Mouse (Mus musculus) liver, embryonic 13.5 days (tissue): ENCODE data around the gene Atxn10. TPM values are rescaled to one million over a fixed set of nuclear protein-coding genes. Genes with fewer than 3 reads are reported as not detected.

Source experiments
- ATAC-seq: fragments of 200-750 bp; cut with Nextera tagmentation; 2 replicates; pipeline ENCODE4 v1.8.0; 2017; ENCODE audit warnings: low read depth, mild to moderate bottlenecking, moderate number of reproducible peaks, moderate library complexity
- DNase-seq: peaks from one replicate; pipeline ENCODE4 v3.0.0; 2022
- H3K27ac ChIP-seq: fragments of 300-500 bp; sonication (generic); 2 replicates; pipeline ENCODE4 v1.5.1; 2015; ENCODE audit warnings: moderate library complexity, mild to moderate bottlenecking, inconsistent platforms
- H3K27me3 ChIP-seq: fragments of 300-500 bp; sonication (generic); 2 replicates; pipeline ENCODE4 v1.6.1; 2015; ENCODE audit warnings: mild to moderate bottlenecking, inconsistent platforms
- H3K36me3 ChIP-seq: fragments of 300-500 bp; sonication (generic); 2 replicates; pipeline ENCODE4 v1.6.1; 2015; ENCODE audit warnings: mild to moderate bottlenecking, inconsistent platforms
- H3K4me1 ChIP-seq: fragments of 300-500 bp; sonication (generic); replicated peaks from 2 replicates; pipeline ENCODE4 v1.6.1; 2015; ENCODE audit warnings: inconsistent platforms
- H3K4me2 ChIP-seq: fragments of 300-500 bp; sonication (generic); 2 replicates; pipeline ENCODE4 v1.6.1; 2015; ENCODE audit warnings: inconsistent platforms, mild to moderate bottlenecking, moderate library complexity
- H3K4me3 ChIP-seq: fragments of 300-500 bp; sonication (generic); replicated peaks from 2 replicates; pipeline ENCODE4 v1.5.1; 2015; ENCODE audit warnings: mild to moderate bottlenecking, inconsistent platforms
- H3K9ac ChIP-seq: fragments of 300-500 bp; sonication (generic); 2 replicates; pipeline ENCODE4 v1.6.1; 2015; ENCODE audit warnings: mild to moderate bottlenecking, inconsistent platforms
- H3K9me3 ChIP-seq: fragments of 300-500 bp; sonication (generic); replicated peaks from 2 replicates; pipeline ENCODE4 v1.6.1; 2016; ENCODE audit warnings: inconsistent platforms
- WGBS: fragments of 180-500 bp; shearing (Covaris S2); methylation state at CpG from one replicate; pipeline ENCODE4 v1.1.7; 2015; ENCODE audit not compliant: insufficient replicate concordance; 5-methylcytosine and 5-hydroxymethylcytosine counted together
- polyA plus RNA-seq: library from polyadenylated mRNA; unstranded; fragments of >200 nt; fragmentation: Nextera tagmentation; extraction: Ambion mirVana; gene quantifications from 2 replicates; pipeline ENCODE4 v1.2.1, GENCODE M21; 2015

Gene Atxn10
- polyA plus RNA-seq, 1 experiment from 2014 or later, result 92.8 TPM

GRCm38 (mm10) chr15:85405567-85405966 is 69.5 kb downstream of the Atxn10 start:
- Histone ChIP-seq H3K4me3 (no peak overlapping the region), H3K36me3 (peaks cover 8% of the 10 kb centered on the region; the same call in 1 of the 2 replicates), H3K9ac (no peak overlapping the region), H3K27me3 (no peaks in the 10 kb centered on the region), H3K4me1 (no peaks in the 10 kb centered on the region), H3K4me2 (no peak overlapping the region), H3K27ac (no peak overlapping the region), H3K9me3 (no peaks in the 10 kb centered on the region)
- ATAC-seq (no peak), DNase-seq (no peak)
- WGBS, result 74% methylated on average over 3 of the region's 3 CpGs

- H3K36me3 ChIP-seq, result 0 out of 2 replicates have a peak, but pooled peaks cover 5% of the 10 kb centered on the region
- no peak overlapping the region for H3K27ac ChIP-seq
- ATAC-seq, result no peak
- H3K4me1 ChIP-seq, result no peaks in the 10 kb centered on the region
- no peaks in the 10 kb centered on the region for H3K9me3 ChIP-seq
- no peaks in the 10 kb centered on the region for H3K27me3 ChIP-seq
- 47% methylated on average over 1 of the region's 1 CpGs for WGBS
- no peak overlapping the region for H3K4me3 ChIP-seq
- DNase-seq, result no peak
- H3K9ac ChIP-seq, result no peak overlapping the region
- no peak overlapping the region for H3K4me2 ChIP-seq
These were observed 70.8 kb downstream of the Atxn10 start for GRCm38 (mm10) chr15:85406846-85407245.

GRCm38 (mm10) chr15:85407342-85407741 is 71.3 kb downstream of the Atxn10 start:
- Histone ChIP-seq H3K4me2 (no peak overlapping the region), H3K9me3 (no peaks in the 10 kb centered on the region), H3K4me1 (no peaks in the 10 kb centered on the region), H3K27me3 (no peaks in the 10 kb centered on the region), H3K9ac (no peak overlapping the region), H3K36me3 (0 out of 2 replicates have a peak, but pooled peaks cover 3% of the 10 kb centered on the region), H3K4me3 (no peak overlapping the region), H3K27ac (no peak overlapping the region)
- WGBS, result 64% methylated on average over 3 of the region's 3 CpGs
- ATAC-seq (no peak), DNase-seq (no peak)

GRCm38 (mm10) chr15:85408790-85409189 is 72.7 kb downstream of the Atxn10 start:
- ATAC-seq (no peak), DNase-seq (no peak)
- Histone ChIP-seq H3K4me1 (peaks cover 2% of the 10 kb centered on the region; the same call in 1 of the 2 replicates), H3K27me3 (no peaks in the 10 kb centered on the region), H3K36me3 (0 out of 2 replicates have a peak, but pooled peaks cover under 1% of the 10 kb centered on the region), H3K4me3 (no peak overlapping the region), H3K27ac (no peak overlapping the region), H3K4me2 (no peak overlapping the region), H3K9me3 (no peaks in the 10 kb centered on the region), H3K9ac (no peak overlapping the region)
- 81% methylated on average over 5 of the region's 5 CpGs for whole genome bisulfite sequencing

- H3K4me3 ChIP-seq, result no peak overlapping the region
- H3K9ac ChIP-seq, result no peak overlapping the region
- no peak for ATAC-seq
- WGBS, result 72% methylated on average over 8 of the region's 8 CpGs
- H3K27me3 ChIP-seq, result no peaks in the 10 kb centered on the region
- H3K4me1 ChIP-seq, result peaks cover 7% of the 10 kb centered on the region
- H3K9me3 ChIP-seq, result no peaks in the 10 kb centered on the region
- no peak overlapping the region for H3K4me2 ChIP-seq
- DNase-seq, result no peak
- H3K27ac ChIP-seq, result no peak overlapping the region
- no peaks in the 10 kb centered on the region for H3K36me3 ChIP-seq
These were observed 73.3 kb downstream of the Atxn10 start for GRCm38 (mm10) chr15:85409245-85409783.

- DNase-seq, result no peak
- H3K4me2 ChIP-seq, result no peak overlapping the region
- H3K4me3 ChIP-seq, result no peak overlapping the region
- no peak overlapping the region for H3K9ac ChIP-seq
- H3K9me3 ChIP-seq, result no peaks in the 10 kb centered on the region
- no peaks in the 10 kb centered on the region for H3K27me3 ChIP-seq
- whole genome bisulfite sequencing, result 73% methylated on average over 6 of the region's 6 CpGs
- H3K27ac ChIP-seq, result no peak overlapping the region
- no peaks in the 10 kb centered on the region for H3K36me3 ChIP-seq
- no peak for ATAC-seq
- H3K4me1 ChIP-seq, result peaks cover 13% of the 10 kb centered on the region
These were observed 73.8 kb downstream of the Atxn10 start for GRCm38 (mm10) chr15:85409836-85410235.

GRCm38 (mm10) chr15:85414620-85415019 is 78.6 kb downstream of the Atxn10 start:
- Histone ChIP-seq H3K4me2 (no peak overlapping the region), H3K9ac (no peak overlapping the region), H3K4me1 (peaks cover 18% of the 10 kb centered on the region), H3K4me3 (no peak overlapping the region), H3K27ac (no peak overlapping the region), H3K9me3 (no peaks in the 10 kb centered on the region), H3K36me3 (0 out of 2 replicates have a peak, but pooled peaks cover 3% of the 10 kb centered on the region), H3K27me3 (no peaks in the 10 kb centered on the region)
- ATAC-seq (no peak), DNase-seq (no peak)
- 46% methylated on average over 2 of the region's 2 CpGs for WGBS

GRCm38 (mm10) chr15:85420686-85421085 is 84.6 kb downstream of the Atxn10 start:
- H3K9me3 ChIP-seq, result no peaks in the 10 kb centered on the region
- no peak for DNase-seq
- no peak overlapping the region for H3K4me3 ChIP-seq
- no peak overlapping the region for H3K27ac ChIP-seq
- 61% methylated on average over 2 of the region's 2 CpGs for WGBS
- no peaks in the 10 kb centered on the region for H3K27me3 ChIP-seq
- H3K4me1 ChIP-seq, result no peaks in the 10 kb centered on the region
- ATAC-seq, result no peak
- no peak overlapping the region for H3K9ac ChIP-seq
- 0 out of 2 replicates have a peak, but pooled peaks cover 3% of the 10 kb centered on the region for H3K36me3 ChIP-seq
- no peak overlapping the region for H3K4me2 ChIP-seq

- Histone ChIP-seq H3K4me2 (no peak overlapping the region), H3K4me1 (no peaks in the 10 kb centered on the region), H3K4me3 (no peak overlapping the region), H3K36me3 (no peaks in the 10 kb centered on the region), H3K27ac (no peak overlapping the region), H3K27me3 (no peaks in the 10 kb centered on the region), H3K9me3 (no peaks in the 10 kb centered on the region), H3K9ac (no peak overlapping the region)
- ATAC-seq (no peak), DNase-seq (no peak)
- 69% methylated on average over 3 of the region's 3 CpGs for WGBS
These were observed 88.2 kb downstream of the Atxn10 start for GRCm38 (mm10) chr15:85424197-85424596.

- no peak overlapping the region for H3K9ac ChIP-seq
- 80% methylated on average over 6 of the region's 6 CpGs for WGBS
These were observed 92.1 kb downstream of the Atxn10 start for GRCm38 (mm10) chr15:85428140-85428539.

GRCm38 (mm10) chr15:85442568-85442967 is 106.5 kb downstream of the Atxn10 start:
- H3K9me3 ChIP-seq, result no peaks in the 10 kb centered on the region
- H3K9ac ChIP-seq, result no peak overlapping the region
- 68% methylated on average over 3 of the region's 3 CpGs for WGBS
- no peaks in the 10 kb centered on the region for H3K27me3 ChIP-seq
- no peak overlapping the region for H3K4me3 ChIP-seq
- peaks cover 15% of the 10 kb centered on the region for H3K36me3 ChIP-seq
- H3K4me2 ChIP-seq, result no peak overlapping the region
- DNase-seq, result no peak
- no peak overlapping the region for H3K27ac ChIP-seq
- ATAC-seq, result no peak
- no peaks in the 10 kb centered on the region for H3K4me1 ChIP-seq

More at GRCm38 (mm10) chr15:85428140-85428539, 92.1 kb downstream of the Atxn10 start:
- Histone ChIP-seq H3K4me2 (no peak overlapping the region), H3K4me3 (no peak overlapping the region), H3K36me3 (no peaks in the 10 kb centered on the region), H3K4me1 (no peaks in the 10 kb centered on the region), H3K27me3 (no peaks in the 10 kb centered on the region), H3K27ac (no peak overlapping the region), H3K9me3 (no peaks in the 10 kb centered on the region)
- DNase-seq, result no peak
- no peak for ATAC-seq

GRCm38 (mm10) chr15:85446652-85447051 is 110.6 kb downstream of the Atxn10 start:
- H3K27ac ChIP-seq, result no peak overlapping the region
- H3K4me1 ChIP-seq, result no peaks in the 10 kb centered on the region
- no peaks in the 10 kb centered on the region for H3K9me3 ChIP-seq
- no peaks in the 10 kb centered on the region for H3K27me3 ChIP-seq
- no peak for DNase-seq
- 67% methylated on average over 3 of the region's 3 CpGs for WGBS
- no peak overlapping the region for H3K4me2 ChIP-seq
- peaks cover 7% of the 10 kb centered on the region for H3K36me3 ChIP-seq
- H3K4me3 ChIP-seq, result no peak overlapping the region
- ATAC-seq, result no peak
- no peak overlapping the region for H3K9ac ChIP-seq
